Mouse (Mus musculus) ES-E14 (cell line): ENCODE data around the gene Kctd21. TPM values are rescaled to one million over a fixed set of nuclear protein-coding genes. Genes with fewer than 3 reads are reported as not detected.

Experiments
- DNase-seq: peaks from one replicate; pipeline ENCODE4 v3.0.0-alpha.2; 2013; ENCODE audit warnings: low read depth, low spot score
- H3K27ac ChIP-seq: 2 replicates; pipeline ENCODE4 v1.5.1; 2012; ENCODE audit warnings: low read depth, mild to moderate bottlenecking, low read length, moderate library complexity, mixed read lengths; ENCODE audit not compliant: poor library complexity, insufficient read depth, severe bottlenecking
- H3K36me3 ChIP-seq: 2 replicates; pipeline ENCODE4 v1.6.1; 2012; ENCODE audit warnings: mild to moderate bottlenecking, low read length, moderate library complexity, mixed read lengths; ENCODE audit not compliant: control insufficient read depth, poor library complexity, insufficient read depth, severe bottlenecking
- H3K4me1 ChIP-seq, 2 experiments: fragments of 150-350 bp in 1 of 2; sonication (generic) in 1 of 2; 2 replicates each; pipeline ENCODE4 v1.6.1; 2012; ENCODE audit warnings: low read length in 2 of 2, mild to moderate bottlenecking in 1 of 2, mixed read lengths in 1 of 2; ENCODE audit not compliant: control insufficient read depth in 2 of 2, insufficient read depth in 2 of 2, poor library complexity in 1 of 2
- H3K4me3 ChIP-seq, 2 experiments: fragments of 150-350 bp in 1 of 2; sonication (generic) in 1 of 2; 2 replicates each; pipeline ENCODE4 v1.5.1; 2012; ENCODE audit warnings: low read length in 2 of 2, low read depth in 1 of 2, mild to moderate bottlenecking in 1 of 2, mixed read lengths in 1 of 2; ENCODE audit not compliant: insufficient read depth in 1 of 2, poor library complexity in 1 of 2, severe bottlenecking in 1 of 2
- H3K9ac ChIP-seq: 2 replicates; pipeline ENCODE4 v1.6.1; 2012; ENCODE audit warnings: low read depth, mild to moderate bottlenecking, low read length, mixed read lengths; ENCODE audit not compliant: poor library complexity, insufficient read depth, severe bottlenecking
- H3K9me3 ChIP-seq: fragments of 150-350 bp; sonication (generic); 2 replicates; pipeline ENCODE4 v1.6.1; 2012; ENCODE audit warnings: low read depth, mild to moderate bottlenecking, low read length; ENCODE audit not compliant: control insufficient read depth, insufficient read depth
- CHD2 ChIP-seq: IDR thresholded peaks from 2 replicates; pipeline ENCODE4 v1.6.1; 2014; ENCODE audit warnings: mild to moderate bottlenecking, low read depth, low read length, inconsistent platforms
- HCFC1 ChIP-seq: IDR thresholded peaks from 2 replicates; pipeline ENCODE4 v1.6.1; 2012; ENCODE audit warnings: low read length, inconsistent platforms, borderline replicate concordance; ENCODE audit not compliant: insufficient read depth
- MAFK ChIP-seq: IDR thresholded peaks from 2 replicates; pipeline ENCODE4 v1.6.1; 2014; ENCODE audit warnings: mild to moderate bottlenecking, low read depth, low read length, inconsistent platforms; ENCODE audit not compliant: insufficient read depth
- ZC3H11A ChIP-seq: IDR thresholded peaks from 2 replicates; pipeline ENCODE4 v1.6.1; 2012; ENCODE audit warnings: low read depth, mild to moderate bottlenecking, inconsistent platforms, low read length, borderline replicate concordance
- ZNF384 ChIP-seq: IDR thresholded peaks from 2 replicates; pipeline ENCODE4 v1.6.1; 2012; ENCODE audit warnings: low read depth, low read length, inconsistent platforms
- in situ Hi-C, 2 experiments: fragments of 600-800 bp; cut with MboI; formaldehyde crosslinking; loops; one replicate each; pipeline ENCODE4 v1.15.1; 2025; ENCODE audit warnings: low sequenced_read_pairs in 2 of 2, inconsistent platforms in 1 of 2; ENCODE audit not compliant: unreplicated experiment in 2 of 2
- total RNA-seq: library from RNA; depleted of rRNA; stranded (reverse); fragments of 300-350 nt; gene quantifications from 2 replicates; pipeline ENCODE4 v1.2.3, GENCODE M21; 2012

Gene Kctd21
- total RNA-seq, 1 experiment, result 1.4 TPM

- DNase-seq, result no peak
Measured at GRCm38 (mm10) chr7:97298943-97299342, 33.2 kb upstream of the Kctd21 start.

GRCm38 (mm10) chr7:97300914-97301313 lies 31.2 kb upstream of the Kctd21 start:
- TF ChIP-seq CHD2 (no peak), ZC3H11A (no peak), ZNF384 (no peak), HCFC1 (no peak)
- no peak for DNase-seq
- in situ Hi-C loops, result no loop called here
- no peak overlapping the region for H3K27ac ChIP-seq
- H3K36me3 ChIP-seq, result no peaks in the 10 kb centered on the region
- no peak overlapping the region for H3K4me3 ChIP-seq
- no peaks in the 10 kb centered on the region for H3K4me1 ChIP-seq
- no peak overlapping the region for H3K9ac ChIP-seq
- no peaks in the 10 kb centered on the region for H3K9me3 ChIP-seq

More at GRCm38 (mm10) chr7:97298943-97299342, 33.2 kb upstream of the Kctd21 start:
- H3K4me1 ChIP-seq, result no peaks in the 10 kb centered on the region
- no peaks in the 10 kb centered on the region for H3K9me3 ChIP-seq
- H3K36me3 ChIP-seq, result no peaks in the 10 kb centered on the region
- TF ChIP-seq CHD2 (no peak), ZC3H11A (no peak), HCFC1 (no peak), MAFK (no peak), ZNF384 (no peak)
- H3K27ac ChIP-seq, result no peak overlapping the region
- no peak overlapping the region for H3K4me3 ChIP-seq
- H3K9ac ChIP-seq, result no peak overlapping the region
- in situ Hi-C loops, result no loop called here

- Histone ChIP-seq H3K4me3 (no peak overlapping the region), H3K9ac (no peak overlapping the region), H3K36me3 (no peaks in the 10 kb centered on the region), H3K9me3 (no peaks in the 10 kb centered on the region), H3K27ac (no peak overlapping the region), H3K4me1 (no peaks in the 10 kb centered on the region)
- DNase-seq, result no peak
- in situ Hi-C loops, result no loop called here
- no peak for TF ChIP-seq ZC3H11A
Measured at GRCm38 (mm10) chr7:97301321-97301720, 30.8 kb upstream of the Kctd21 start.

- DNase-seq, result no peak
- Histone ChIP-seq H3K4me1 (no peaks in the 10 kb centered on the region), H3K9ac (no peak overlapping the region), H3K27ac (no peak overlapping the region), H3K9me3 (no peaks in the 10 kb centered on the region), H3K4me3 (no peak overlapping the region), H3K36me3 (no peaks in the 10 kb centered on the region)
- TF ChIP-seq ZNF384 (no peak), CHD2 (no peak)
- in situ Hi-C loops, result no loop called here
Measured at GRCm38 (mm10) chr7:97302261-97302660, 29.9 kb upstream of the Kctd21 start.

GRCm38 (mm10) chr7:97302876-97303275 lies 29.3 kb upstream of the Kctd21 start:
- H3K27ac ChIP-seq, result no peak overlapping the region
- DNase-seq, result no peak
- no peak overlapping the region for H3K4me3 ChIP-seq
- H3K36me3 ChIP-seq, result no peaks in the 10 kb centered on the region
- no peaks in the 10 kb centered on the region for H3K9me3 ChIP-seq
- TF ChIP-seq ZC3H11A, result no peak
- in situ Hi-C loops, result no loop called here
- H3K4me1 ChIP-seq, result no peaks in the 10 kb centered on the region
- H3K9ac ChIP-seq, result no peak overlapping the region
